Mouse (Mus musculus): Measurements from ENCODE around the gene Ercc5. TPM values are rescaled to one million over a fixed set of nuclear protein-coding genes. Genes with fewer than 3 reads are reported as not detected.
A peak's percentile ranks its signal among the peaks of the same experiment; 100 is the strongest.

The Ercc5 gene
- 10 to 100 TPM; 19.7 to 22.8 (median 21.5) TPM for total RNA-seq (2022)

DNA sequence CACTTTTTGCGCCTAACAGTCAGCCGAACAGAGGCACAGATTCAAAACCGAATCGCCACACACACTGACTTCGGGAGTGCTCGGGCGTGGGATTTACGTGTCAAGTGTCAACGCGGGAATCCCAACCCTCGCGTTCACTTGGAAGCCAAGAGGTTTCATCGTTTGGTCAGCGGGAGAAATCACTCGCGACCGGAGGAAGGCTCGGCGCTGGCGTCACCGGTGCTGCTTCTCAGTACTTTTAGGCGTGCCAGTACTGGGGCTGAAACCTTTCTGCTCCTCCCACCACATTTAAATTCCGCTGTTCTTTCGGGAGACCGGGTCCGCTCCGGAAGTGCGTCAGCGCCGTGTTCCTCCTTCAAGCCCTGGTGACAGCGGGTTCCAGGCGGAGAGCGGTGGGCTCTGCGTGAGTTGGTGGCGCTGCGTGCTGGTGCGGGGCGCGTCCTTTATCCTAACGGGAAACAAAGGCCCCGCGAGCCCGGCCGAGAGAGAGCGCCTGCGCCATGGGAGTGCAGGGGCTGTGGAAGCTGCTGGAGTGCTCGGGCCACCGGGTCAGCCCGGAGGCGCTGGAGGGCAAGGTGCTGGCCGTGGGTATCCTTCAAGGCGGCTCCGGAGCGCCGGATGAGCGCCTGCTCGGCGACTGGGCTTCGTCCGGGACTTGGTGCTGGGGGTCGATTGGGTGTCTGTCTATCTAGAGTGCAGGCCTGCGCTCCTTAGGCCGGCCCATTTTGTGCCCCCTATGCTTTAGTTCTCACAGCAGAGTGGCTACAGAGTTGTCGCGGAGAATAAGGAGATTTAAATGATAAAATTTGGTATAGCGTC lies at the start of gene Ercc5:
Gene Ercc5 (plus strand): TSS at position 182 of the 819 bp plus-strand sequence.
- peak; percentile 79 to 84 for DNase-seq (ENCODE audit: low spot score in 2 of 2)

DNA sequence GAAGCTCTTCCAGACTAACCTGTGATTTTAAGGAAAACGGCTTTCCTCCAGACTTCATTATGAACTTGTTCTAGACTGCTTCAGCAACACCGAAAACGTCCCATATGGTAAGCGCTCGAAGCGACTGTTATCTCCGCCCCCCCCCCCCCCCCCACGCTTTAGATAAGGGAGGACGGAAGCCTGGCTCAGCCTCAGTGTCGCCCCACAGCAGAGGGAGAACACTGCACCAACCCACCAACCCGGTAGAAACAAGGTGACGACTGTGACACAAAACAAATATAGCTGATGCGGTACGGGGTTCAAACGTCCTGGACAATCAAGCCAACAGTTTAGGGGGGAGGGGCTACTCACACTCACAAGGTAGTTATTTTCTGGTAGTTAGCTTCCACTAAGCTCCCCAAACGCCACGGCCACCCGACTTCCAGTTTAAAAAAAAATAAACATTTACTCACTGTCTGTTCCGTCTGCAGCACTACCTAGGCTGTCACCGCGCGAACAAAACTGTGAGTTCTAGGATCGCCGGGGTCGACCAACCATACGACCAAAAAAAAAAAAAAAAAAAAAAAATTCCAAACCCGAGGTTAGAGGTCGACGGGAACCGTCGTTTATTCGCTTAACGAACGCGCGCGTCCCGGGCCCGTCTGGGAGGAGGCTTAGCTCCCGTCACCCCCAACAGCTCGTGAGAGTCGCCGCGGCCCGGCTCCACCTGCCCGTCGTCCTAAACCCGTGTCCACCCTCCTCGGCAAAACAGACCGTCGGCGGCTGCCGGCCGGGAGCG lies 45.9 kb upstream of the Ercc5 start:
- DNase-seq (ENCODE audit: low spot score in 2 of 2): peak in 1 of 2 experiments; percentile 9

DNA sequence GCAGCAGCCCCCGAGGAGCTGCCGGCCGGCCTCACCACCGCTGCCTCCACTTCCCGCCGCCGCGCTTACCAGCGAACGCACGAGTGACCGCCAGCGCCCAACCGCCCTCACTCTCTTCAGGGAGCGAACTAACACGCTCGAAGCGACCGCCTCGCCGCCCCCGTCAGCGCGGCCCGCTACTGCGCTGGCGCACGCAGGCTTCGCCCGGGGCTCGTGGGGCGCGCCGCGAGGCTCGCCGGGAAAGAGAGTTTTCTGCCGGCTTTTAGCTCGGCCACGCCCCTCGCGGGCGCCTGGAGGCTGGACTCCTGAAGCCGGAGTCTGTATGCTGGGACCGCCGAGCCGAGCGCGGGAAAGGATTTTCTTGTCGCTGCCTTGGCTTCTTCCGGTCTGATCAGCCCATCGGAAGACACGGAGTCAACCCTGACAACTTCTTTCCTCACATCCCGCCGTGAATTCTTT lies 45.3 kb upstream of the Ercc5 start, which contains the start of gene Tex30:
Gene Tex30 (minus strand): TSS at position 183 of the 459 bp plus-strand sequence.
- DNase-seq (ENCODE audit: low spot score in 2 of 2): peak; percentile 86 to 92

DNA sequence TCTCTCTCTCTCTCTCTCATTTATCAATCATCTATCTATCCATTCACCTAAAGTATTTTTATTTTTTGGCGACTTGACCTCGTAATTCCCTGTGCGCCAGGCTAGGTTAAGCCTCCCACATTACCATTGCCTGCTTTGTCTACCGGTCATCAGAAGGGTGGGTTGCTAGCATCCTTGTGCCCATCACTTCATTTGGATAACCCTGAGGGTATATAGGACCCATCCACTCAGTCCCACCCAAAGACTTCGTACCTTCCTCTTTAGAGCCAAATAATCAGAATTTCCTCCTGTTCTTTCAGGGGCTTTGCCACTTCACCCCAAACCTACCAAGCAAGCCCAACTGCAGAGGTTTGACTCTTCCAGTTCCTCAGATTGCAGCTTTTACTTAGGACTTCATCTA lies 44.6 kb upstream of the Ercc5 start:
- DNase-seq (ENCODE audit: low spot score in 2 of 2): no peak

DNA sequence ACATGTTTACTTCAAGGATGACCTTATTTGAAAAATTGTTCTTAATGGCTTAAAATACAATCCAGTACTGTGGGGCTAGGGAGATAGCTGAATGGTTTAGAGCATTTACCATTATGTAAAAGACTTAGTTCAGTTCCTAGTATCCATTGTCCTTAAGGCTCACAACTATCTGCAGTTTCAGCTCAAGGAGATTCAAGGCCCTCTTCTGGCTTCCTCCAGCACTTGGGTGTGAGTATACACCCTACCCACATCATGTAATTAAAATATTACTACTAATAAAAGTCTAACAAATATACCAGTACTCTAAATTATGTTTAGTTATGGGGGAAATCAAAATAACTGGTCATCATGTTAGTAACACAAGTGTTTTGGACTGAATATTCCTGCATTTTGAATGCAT lies 30.0 kb upstream of the Ercc5 start:
- no peak for DNase-seq (ENCODE audit: low spot score in 2 of 2)

DNA sequence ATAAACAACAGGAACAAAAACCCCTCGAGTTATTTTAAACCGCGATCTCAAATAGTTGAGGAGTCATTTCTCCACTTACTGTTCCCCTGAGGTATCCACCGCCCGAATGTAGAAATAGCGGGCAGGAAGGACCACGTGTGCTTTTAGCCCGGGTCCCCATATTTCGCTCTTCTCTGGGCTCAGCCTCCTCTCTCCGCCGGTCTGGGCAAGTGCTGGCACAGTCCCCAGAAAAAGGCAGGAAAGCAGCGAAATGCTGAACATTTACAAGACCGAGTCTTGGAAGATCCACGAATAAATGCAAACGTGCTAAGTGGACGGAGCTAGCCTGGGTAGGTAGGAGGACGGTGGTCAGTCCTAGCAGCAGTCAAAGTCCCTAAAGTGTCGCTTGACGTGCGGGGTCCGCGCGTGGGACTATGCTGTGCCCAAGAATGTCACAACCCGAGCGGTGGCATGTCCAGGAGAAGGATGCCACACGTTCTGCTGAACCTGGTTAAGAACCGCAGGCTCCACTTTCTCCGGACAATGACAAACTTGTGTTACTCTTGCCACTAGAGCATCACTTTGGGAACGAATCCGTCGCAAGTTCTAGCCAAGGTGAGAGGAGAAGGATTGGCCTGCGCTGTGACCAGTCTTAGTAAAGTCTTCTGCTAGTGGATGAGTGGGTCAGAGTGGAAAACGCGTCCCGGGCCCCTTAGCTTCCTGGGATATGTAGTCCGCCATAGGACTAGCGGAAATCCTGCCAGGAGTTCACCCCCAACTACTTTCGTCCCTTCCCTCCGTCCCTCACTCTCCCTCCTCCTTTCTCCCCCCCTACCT lies 29.1 kb upstream of the Ercc5 start, which contains the start of the genes Kdelc1 and Bivm:
Gene Kdelc1 (minus strand): TSS at position 570 of the 816 bp plus-strand sequence.
Gene Bivm (plus strand): TSS at position 719 of the 816 bp plus-strand sequence.
- DNase-seq (ENCODE audit: low spot score in 2 of 2): peak; percentile 94 to 95

DNA sequence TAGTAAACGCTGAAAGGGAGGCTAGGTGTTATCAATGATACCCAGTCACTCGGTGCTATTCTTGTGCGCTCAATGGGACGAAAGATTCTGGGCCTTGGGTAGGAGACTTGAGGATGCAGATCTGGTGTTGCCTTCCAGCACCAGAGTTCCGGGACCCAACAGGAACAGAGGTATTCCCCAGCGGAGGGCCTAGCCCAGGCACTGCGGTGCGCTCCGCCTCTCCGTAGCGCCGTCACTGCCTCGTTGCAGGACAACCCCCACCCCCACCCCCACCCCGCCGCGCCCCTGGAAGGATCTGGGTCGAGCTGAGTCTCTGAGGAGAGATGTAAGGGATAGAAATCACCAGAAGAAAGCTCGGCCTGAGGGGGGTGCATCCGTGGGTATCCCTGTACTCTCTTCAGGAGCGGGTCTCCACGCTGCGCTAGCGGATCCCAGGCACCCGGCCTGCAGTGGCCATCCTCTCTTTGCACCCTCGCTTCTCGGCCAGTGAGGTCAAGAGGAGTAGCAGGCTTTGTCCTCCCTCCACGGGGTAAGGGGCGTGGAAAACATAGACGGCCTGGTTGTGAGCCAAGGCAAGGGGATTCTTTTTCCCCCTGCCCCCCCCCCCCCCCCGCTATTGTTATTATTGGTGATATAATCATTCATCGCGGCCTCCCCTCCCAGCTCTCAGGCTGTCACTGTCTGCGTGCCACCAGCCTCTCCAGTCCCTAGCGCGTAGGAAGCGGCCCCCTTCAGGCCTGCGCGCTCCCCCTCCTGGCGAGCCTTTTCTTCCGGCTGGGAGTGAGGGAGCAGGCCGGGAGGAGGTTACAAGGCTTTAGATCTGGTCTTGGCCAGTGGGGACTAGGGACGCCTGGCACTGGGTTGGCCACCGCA lies 28.1 kb upstream of the Ercc5 start:
- peak; percentile 71 to 79 for DNase-seq (ENCODE audit: low spot score in 2 of 2)

DNA sequence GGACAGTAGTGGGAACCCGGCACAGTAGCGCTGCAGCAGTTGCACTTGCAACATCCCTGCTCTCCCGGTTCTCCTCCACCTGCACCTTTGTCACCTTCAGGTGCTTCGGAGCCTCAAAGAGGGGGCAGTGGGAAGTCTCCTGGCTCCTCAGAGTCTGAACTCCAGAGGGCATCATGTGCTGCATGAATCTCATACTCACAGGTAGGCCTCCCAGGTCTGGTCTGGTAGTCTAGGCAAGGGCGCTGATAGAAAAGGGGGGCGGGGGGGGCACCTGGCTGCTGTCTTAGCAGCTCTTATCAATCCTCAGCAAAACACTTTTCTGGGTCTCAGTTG lies 27.5 kb upstream of the Ercc5 start:
- no peak for DNase-seq (ENCODE audit: low spot score in 2 of 2)

DNA sequence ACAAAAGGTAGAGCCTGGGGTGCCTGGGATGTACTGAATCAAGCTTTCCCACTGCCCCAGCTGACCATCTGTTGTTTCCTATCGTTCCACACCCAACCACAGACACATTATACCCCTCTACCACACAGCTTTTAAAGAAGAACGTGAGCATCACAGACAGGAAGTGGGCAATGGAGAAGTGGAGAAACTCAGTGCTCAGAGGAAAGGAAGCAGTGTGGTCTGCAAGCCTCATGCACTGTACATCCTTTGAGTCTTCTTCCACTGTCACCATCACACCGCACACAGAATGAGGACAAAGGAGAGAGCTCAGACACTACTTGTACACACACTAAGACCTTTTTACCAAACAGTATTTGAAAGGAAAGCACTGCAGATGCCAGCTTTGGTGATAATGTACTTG lies 25.3 kb upstream of the Ercc5 start:
- DNase-seq (ENCODE audit: low spot score in 2 of 2): no peak

DNA sequence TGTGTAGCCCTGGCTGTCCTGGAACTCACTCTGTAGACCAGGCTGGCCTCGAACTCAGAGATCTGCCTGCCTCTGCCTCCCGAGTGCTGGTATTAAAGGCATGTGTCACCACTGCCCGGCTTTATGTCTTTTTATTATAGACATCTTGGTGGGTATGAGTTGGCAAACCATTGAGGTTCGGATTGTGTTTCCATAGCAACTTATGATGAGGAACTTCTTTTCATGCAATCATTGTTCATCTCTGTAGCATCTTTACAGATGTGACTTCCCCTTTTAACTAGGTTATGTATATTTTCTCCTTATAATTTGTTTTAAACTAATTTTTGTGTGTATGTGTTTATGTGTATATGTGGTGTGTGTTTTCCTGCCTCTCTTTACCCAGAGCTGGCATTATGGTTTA lies 22.0 kb upstream of the Ercc5 start:
- no peak for DNase-seq (ENCODE audit: low spot score in 2 of 2)

DNA sequence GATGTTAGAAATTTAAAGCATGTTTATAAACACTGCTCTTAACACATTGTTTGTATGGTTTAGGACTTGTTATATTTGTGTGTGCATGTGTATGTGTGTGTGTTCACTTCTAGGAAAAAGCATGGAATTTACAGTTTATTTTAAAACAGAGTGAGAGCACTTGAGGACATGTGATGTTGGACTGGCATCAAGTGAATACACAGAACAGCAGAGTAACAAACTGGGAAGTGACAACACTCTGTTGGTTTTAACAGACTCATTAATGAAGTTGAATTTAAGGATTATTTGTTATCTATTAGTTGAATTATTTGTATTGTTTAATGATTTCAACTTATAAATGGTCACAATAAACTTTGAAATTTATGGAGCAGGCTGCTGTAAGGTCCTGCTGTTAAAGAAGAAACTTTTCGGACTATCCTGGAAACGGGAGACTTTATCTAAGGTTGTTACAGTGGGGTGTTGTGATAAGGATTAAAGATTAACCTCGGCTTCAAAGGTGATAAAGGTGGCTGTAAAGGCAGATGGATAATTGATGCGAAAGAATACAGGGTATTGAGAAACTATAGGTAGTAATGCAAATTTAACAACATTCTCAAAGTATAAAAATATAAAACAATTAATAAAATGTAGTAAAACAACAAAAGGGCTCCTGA lies 17.5 kb upstream of the Ercc5 start:
- DNase-seq (ENCODE audit: low spot score in 2 of 2): no peak

DNA sequence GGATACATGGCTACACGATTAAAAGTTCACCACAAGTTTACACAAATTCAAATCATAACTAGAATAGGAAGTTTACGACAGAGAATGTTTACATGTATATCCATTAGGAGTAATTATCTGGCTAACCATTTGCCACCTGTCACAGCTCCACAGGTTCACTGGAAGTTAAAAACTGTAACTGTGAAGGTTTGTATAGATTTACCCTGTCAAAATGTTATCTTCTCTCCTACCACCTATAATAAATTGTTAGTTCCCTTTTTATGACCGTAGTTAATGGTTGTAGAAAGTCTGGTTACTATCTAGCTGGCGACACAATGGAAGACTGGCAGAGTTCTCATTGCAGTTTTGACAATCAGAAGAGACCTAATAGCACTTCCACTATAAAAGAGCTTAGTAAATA lies 7.3 kb upstream of the Ercc5 start:
- DNase-seq (ENCODE audit: low spot score in 2 of 2): no peak

DNA sequence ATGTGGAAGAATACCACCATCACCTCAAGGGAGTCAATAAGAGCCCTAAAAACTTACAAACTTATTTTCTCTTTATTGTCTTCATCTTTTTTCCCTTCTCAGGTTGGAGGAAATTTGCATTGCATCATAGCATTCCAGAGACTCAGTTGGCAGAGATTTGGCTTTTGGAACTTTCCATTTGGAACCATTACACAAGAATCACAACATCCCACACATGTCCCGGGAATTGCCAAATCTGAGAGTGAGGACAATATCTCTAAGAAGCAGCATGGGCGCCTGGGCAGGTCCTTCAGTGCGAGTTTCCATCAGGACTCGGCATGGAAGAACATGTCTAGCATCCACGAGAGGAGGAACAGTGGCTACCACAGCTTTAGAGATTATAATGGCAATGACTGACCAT lies 4.8 kb upstream of the Ercc5 start:
- DNase-seq (ENCODE audit: low spot score in 2 of 2): no peak

DNA sequence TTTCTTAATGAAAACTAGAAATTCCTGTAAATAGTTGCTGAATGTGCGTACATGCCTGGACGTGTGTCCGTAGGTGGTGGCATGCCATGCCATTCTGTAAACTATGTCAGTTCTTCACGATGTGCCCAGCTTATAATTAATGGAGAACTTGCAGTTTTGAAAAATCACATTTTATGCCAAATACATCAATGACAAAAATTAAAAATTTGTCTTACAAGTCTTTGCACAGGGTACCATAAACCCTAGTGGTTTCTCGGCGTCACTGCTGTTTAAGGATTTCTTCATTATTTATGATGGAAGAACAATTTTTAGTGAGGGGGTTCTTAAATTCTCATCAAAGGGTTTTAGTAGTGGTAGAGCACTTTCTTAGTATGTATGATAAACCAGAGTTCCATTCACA lies 1.2 kb downstream of the Ercc5 start:
- no peak for DNase-seq (ENCODE audit: low spot score in 2 of 2)

DNA sequence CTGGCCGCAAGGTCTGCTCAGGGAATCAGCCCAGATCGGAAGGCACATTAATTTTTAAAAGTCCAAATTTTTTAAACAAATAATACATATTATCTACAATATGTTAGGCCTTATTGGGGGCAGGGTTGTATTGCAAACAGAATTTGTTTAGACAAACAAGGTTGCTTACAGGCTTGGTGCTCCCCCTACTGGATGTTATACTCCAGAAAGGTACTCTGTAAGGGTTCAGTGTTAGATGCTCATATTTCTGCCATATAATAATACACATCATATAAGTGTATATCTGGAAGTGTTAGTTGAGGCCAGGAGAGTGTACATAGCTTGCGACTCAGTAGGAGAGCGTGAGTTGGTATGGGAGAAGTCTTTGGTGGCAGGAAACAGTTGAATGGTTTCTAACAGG lies 7.7 kb downstream of the Ercc5 start:
- DNase-seq (ENCODE audit: low spot score in 2 of 2): no peak

DNA sequence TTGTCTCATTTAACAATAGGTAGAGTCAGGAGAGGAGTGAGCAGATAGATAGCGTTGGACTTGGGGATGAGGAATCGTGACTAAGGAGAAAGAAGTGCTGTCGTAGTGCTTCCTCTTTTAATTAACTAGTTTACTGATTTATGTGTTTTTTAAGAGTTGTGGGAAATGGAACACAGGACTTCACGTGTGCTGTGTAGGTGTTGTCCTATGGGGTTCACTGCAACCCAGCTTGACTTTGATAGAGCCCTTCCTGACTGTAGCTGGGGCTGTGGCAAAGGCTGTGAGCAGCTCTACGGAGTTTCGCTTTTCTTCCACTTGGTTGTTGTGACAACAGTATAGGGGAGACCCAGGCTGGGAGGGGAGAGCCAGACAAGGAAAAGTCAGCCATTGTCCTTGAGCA lies 10.8 kb downstream of the Ercc5 start:
- DNase-seq (ENCODE audit: low spot score in 2 of 2): no peak

DNA sequence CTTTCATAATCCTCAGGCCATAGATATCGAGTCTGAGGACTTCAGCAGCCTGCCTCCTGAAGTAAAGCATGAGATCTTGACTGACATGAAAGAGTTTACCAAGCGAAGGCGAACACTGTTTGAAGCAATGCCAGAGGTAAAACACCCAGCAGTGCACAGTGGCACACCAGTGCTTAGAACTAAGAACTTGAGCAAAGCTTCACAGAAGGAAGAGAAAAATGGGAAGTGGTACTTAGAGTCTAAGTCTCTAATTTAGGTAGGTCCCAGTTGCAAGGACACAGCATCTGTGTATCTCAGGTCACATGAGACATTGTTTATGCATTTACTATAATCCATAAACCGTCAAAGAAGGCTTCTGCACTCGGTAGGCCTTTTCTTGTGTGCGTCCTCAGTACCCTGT lies 14.3 kb downstream of the Ercc5 start:
- no peak for DNase-seq (ENCODE audit: low spot score in 2 of 2)

DNA sequence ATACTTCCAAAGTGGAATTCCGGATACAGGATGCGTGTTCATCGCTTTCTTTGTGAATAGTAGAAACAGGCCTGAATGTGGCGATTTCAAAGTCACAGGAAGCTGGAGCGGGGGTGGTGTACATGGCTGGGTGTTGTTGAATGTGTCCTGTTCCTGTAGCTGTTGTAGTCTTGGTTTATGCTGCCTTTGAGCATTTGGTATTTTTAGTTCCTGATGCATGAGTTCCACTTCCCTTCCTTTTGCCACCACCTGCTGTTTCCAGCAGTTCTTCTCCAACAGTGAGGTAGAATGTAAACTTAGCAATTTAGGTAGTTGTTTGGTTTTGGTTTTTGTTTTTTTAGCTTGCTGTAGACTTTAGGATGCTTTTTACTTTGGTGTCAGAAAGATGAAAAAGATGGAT lies 14.8 kb downstream of the Ercc5 start:
- no peak for DNase-seq (ENCODE audit: low spot score in 2 of 2)

DNA sequence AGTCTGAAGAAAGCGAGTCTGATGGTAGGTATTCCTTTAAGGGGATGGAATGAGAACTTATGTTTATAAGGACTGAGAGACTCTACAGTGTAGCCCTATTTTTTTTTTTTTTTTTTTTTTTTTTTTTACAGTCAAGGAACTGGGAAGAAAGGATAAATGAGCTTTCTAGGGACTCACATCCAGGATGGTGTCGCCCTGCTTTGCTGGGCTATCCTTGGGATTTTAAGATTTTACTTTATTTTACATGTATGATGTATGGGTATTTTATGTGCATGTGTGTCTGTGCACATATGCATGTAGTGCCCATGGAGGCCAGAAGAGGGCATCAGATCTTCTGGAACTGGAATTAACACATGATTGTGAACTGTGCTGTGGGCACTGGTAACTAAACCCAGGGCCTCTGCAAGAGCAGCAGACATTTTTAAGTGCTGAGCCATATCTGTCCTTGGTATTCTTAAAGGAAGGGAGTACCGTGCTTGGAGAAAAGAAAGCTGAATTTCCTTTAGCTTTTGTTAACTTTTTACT lies 20.4 kb downstream of the Ercc5 start:
- DNase-seq (ENCODE audit: low spot score in 2 of 2): no peak

DNA sequence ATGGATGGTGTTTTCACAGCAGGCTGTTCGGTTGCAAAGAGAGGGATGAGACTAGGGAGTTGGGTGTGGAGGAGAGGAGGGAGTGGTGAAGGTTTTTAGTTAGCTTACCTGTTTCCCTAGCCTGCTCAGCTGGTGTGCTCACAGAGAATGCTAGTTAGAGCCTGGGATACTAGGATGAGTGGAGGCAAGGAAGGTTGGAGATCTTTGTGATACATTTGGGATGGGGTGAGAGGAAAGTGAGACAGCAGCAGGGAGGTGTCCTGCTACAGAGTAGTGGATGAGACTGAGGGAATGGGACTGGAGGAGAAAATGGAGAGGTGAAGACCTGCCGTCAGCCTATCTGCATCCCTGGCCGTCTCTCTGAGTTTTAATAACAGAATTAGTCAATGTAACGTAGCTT lies 25.1 kb downstream of the Ercc5 start:
- DNase-seq (ENCODE audit: low spot score in 2 of 2): no peak

Measured in layer of hippocampus, adult 8-10 months (tissue).